Mouse (Mus musculus): ENCODE results near the gene Specc1l. TPM values are rescaled to one million over a fixed set of nuclear protein-coding genes. Genes with fewer than 3 reads are reported as not detected.

Gene Specc1l
- polyA plus RNA-seq, 1 experiment from 2014 or later, result 9.2 TPM

DNA sequence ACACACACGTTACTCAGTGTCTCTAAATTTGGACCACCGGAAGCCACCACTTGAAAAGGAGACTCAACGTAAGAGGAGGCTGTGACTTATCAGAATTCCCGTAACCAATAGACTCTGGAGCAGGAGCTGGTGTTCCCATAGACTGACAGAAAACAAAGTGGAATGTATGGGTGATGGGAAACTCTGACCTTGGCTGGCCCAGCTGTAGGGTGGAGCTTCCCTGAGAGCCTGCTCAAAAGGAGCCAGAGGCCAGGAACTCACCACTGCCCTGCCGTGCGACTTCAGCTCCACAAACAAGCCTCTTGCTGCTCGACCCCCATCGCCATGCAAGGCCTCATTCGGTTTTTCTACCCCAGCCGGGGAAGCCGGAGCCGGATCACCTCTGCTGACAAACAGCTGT, 38.2 kb upstream of the Specc1l start:
- no peak overlapping the region; the same call in 1 of the 2 replicates for H3K27ac ChIP-seq (replicated peaks)
- H3K9me3 ChIP-seq (ENCODE audit: control insufficient read depth, low read length), result no peaks in the 10 kb centered on the region
- ATAC-seq (ENCODE audit: low FRiP score, low TSS enrichment) (0 out of 2 replicates have a peak, but pooled peaks have one; percentile 3), DNase-seq (ENCODE audit: low spot score) (no peak)
- no peak overlapping the region for H3K4me3 ChIP-seq (ENCODE audit: low read depth, low read length)
- peak overlapping the region; percentile 20; the same call in 1 of the 2 replicates for H3K4me2 ChIP-seq (replicated peaks; ENCODE audit: low read depth)
- no peaks in the 10 kb centered on the region for H3K4me1 ChIP-seq (replicated peaks; ENCODE audit: control insufficient read depth, insufficient read depth)
- no peak for TF ChIP-seq CTCF (IDR thresholded peaks at IDR 0.05; ENCODE audit: low read depth)
- TF ChIP-seq EP300 (optimal IDR thresholded peaks at IDR 0.05), result no peak
- H3K36me3 ChIP-seq (ENCODE audit: control insufficient read depth, insufficient read depth, low read length), result peaks cover 18% of the 10 kb centered on the region; the same call in 1 of the 2 replicates
- H3K9ac ChIP-seq (ENCODE audit: low read length), result no peak overlapping the region
- WGBS, result 66% methylated on average over 12 of the region's 12 CpGs
- H3K27me3 ChIP-seq (ENCODE audit: control insufficient read depth, insufficient read depth, low read length), result no peaks in the 10 kb centered on the region

DNA sequence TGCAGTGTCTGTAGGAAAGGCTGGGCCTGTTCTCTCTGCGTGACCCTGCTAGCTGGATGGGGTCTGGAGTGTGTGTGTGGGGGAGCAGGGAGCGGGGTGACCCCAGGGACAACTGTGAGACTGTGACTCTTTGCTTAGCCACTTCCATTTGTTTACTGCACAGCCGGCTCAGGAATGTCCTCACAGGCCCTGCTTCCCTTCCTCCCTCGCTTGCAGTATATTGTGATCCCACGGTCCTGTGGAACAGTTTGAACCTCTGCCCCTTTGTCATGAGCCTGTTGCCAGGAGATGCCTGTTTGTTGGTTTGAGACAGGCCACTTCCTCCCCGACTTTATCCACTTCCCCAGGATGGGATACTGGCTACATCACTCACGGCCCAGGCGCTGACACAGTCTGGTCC, 35.4 kb upstream of the Specc1l start:
- DNase-seq (ENCODE audit: low spot score), result no peak
- no peak overlapping the region for H3K27ac ChIP-seq (replicated peaks)
- WGBS, result 59% methylated on average over 8 of the region's 8 CpGs
- no peaks in the 10 kb centered on the region for H3K4me1 ChIP-seq (replicated peaks; ENCODE audit: control insufficient read depth, insufficient read depth)
- H3K9me3 ChIP-seq (ENCODE audit: control insufficient read depth, low read length), result no peaks in the 10 kb centered on the region
- peaks cover 36% of the 10 kb centered on the region for H3K36me3 ChIP-seq (ENCODE audit: control insufficient read depth, insufficient read depth, low read length)
- no peak for TF ChIP-seq CTCF (IDR thresholded peaks at IDR 0.05; ENCODE audit: low read depth)
- no peak for TF ChIP-seq EP300 (optimal IDR thresholded peaks at IDR 0.05)
- no peak; the same call in 1 of the 2 replicates for ATAC-seq (ENCODE audit: low FRiP score, low TSS enrichment)
- H3K27me3 ChIP-seq (ENCODE audit: control insufficient read depth, insufficient read depth, low read length), result no peaks in the 10 kb centered on the region
- H3K4me2 ChIP-seq (replicated peaks; ENCODE audit: low read depth), result no peak overlapping the region
- H3K4me3 ChIP-seq (ENCODE audit: low read depth, low read length), result no peak overlapping the region
- no peak overlapping the region for H3K9ac ChIP-seq (ENCODE audit: low read length)

DNA sequence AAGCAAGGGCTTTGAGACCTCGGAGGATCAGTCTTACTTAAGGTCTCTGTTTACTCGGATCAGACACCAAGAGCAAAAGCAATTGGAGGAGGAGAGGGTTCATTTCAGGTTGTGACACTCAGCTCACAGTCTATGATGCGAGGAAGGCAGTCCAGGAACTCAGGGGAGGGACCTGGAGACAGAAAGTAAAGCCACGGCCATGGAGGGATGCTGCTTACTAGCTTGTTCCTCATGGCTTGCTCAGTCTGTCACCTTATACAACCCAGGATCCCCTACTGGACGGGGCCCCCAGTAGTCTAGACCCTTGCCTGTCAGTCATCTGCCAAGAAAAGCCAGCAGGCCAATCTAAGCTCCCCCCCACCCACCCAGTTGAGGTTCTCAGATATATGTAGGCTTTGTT, 33.0 kb upstream of the Specc1l start:
- Histone ChIP-seq H3K36me3 (ENCODE audit: control insufficient read depth, insufficient read depth, low read length) (peaks cover 37% of the 10 kb centered on the region), H3K9ac (ENCODE audit: low read length) (no peak overlapping the region), H3K4me3 (ENCODE audit: low read depth, low read length) (no peak overlapping the region), H3K9me3 (ENCODE audit: control insufficient read depth, low read length) (no peaks in the 10 kb centered on the region), H3K27ac (replicated peaks) (no peak overlapping the region), H3K4me2 (replicated peaks; ENCODE audit: low read depth) (no peak overlapping the region), H3K27me3 (ENCODE audit: control insufficient read depth, insufficient read depth, low read length) (no peaks in the 10 kb centered on the region), H3K4me1 (replicated peaks; ENCODE audit: control insufficient read depth, insufficient read depth) (no peaks in the 10 kb centered on the region)
- ATAC-seq (ENCODE audit: low FRiP score, low TSS enrichment) (no peak), DNase-seq (ENCODE audit: low spot score) (no peak)
- TF ChIP-seq EP300 (optimal IDR thresholded peaks at IDR 0.05) (no peak), CTCF (IDR thresholded peaks at IDR 0.05; ENCODE audit: low read depth) (no peak)
- WGBS, result 86% methylated on average over 5 of the region's 5 CpGs

DNA sequence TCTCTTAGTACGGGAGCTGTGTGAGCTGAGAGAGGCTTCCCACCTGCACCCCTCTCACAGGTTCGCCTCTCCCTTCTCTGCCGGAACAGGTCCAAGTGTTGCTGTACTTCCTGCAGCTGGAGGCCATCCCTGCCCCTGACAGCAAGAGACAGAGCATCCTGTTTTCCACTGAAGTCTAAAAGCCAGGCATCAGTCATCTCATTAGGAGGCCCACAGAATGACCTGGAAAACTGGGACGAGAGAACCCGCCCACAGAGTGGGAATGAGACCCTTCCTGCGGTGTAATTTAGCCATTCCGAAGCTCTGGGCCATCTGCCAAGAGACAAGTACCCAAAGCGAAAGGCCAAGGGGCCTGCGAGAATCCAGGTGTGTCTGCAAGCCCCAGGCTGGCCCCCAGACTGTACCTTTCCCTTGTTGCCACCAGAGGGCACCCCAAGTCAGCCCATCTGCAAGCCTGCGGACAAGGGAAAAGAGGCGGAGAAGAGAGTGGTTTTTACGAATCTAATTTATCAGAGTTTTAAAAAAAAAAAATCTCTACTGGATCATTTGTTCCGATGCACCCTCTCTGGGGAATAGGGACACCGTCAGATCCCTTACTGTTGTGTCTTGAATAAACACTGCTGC, 29.6 kb upstream of the Specc1l start:
- peaks cover 34% of the 10 kb centered on the region for H3K36me3 ChIP-seq (ENCODE audit: control insufficient read depth, insufficient read depth, low read length)
- DNase-seq (ENCODE audit: low spot score) (peak; percentile 77), ATAC-seq (ENCODE audit: low FRiP score, low TSS enrichment) (peak; percentile 62)
- H3K4me2 ChIP-seq (replicated peaks; ENCODE audit: low read depth), result no peak overlapping the region
- no peak overlapping the region for H3K4me3 ChIP-seq (ENCODE audit: low read depth, low read length)
- H3K27me3 ChIP-seq (ENCODE audit: control insufficient read depth, insufficient read depth, low read length), result no peaks in the 10 kb centered on the region
- no peaks in the 10 kb centered on the region for H3K4me1 ChIP-seq (replicated peaks; ENCODE audit: control insufficient read depth, insufficient read depth)
- H3K9me3 ChIP-seq (ENCODE audit: control insufficient read depth, low read length), result no peaks in the 10 kb centered on the region
- no peak overlapping the region for H3K27ac ChIP-seq (replicated peaks)
- TF ChIP-seq CTCF (IDR thresholded peaks at IDR 0.05; ENCODE audit: low read depth), result peak; percentile 94
- TF ChIP-seq EP300 (optimal IDR thresholded peaks at IDR 0.05), result no peak
- WGBS, result 19% methylated on average over 14 of the region's 14 CpGs
- no peak overlapping the region for H3K9ac ChIP-seq (ENCODE audit: low read length)

DNA sequence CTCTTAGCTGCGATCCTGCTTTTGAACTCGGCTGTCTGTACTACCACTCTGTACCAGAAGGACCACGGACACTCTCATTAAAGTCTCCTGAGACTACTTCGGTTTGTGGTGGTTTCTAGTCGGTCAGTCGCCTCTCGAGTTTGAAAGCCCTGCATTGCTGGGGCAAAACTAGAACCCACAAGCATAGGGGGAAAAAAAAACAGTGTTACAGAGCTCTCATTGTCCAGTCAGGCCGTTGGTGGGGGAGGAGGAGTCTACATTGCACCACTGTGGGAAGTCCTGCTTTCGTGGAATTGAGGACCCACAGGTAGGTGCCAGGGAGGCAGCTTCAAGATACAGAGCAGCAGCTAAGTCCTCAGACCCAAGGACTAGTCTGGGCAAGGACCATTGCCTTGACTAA, 27.0 kb upstream of the Specc1l start:
- Histone ChIP-seq H3K4me1 (replicated peaks; ENCODE audit: control insufficient read depth, insufficient read depth) (no peaks in the 10 kb centered on the region), H3K4me3 (ENCODE audit: low read depth, low read length) (no peak overlapping the region), H3K36me3 (ENCODE audit: control insufficient read depth, insufficient read depth, low read length) (peaks cover 10% of the 10 kb centered on the region; the same call in 1 of the 2 replicates), H3K4me2 (replicated peaks; ENCODE audit: low read depth) (no peak overlapping the region), H3K27me3 (ENCODE audit: control insufficient read depth, insufficient read depth, low read length) (no peaks in the 10 kb centered on the region), H3K9ac (ENCODE audit: low read length) (no peak overlapping the region), H3K9me3 (ENCODE audit: control insufficient read depth, low read length) (no peaks in the 10 kb centered on the region), H3K27ac (replicated peaks) (no peak overlapping the region)
- no peak for DNase-seq (ENCODE audit: low spot score)
- ATAC-seq (ENCODE audit: low FRiP score, low TSS enrichment), result no peak
- WGBS, result 89% methylated on average over 9 of the region's 9 CpGs
- no peak for TF ChIP-seq CTCF (IDR thresholded peaks at IDR 0.05; ENCODE audit: low read depth)
- TF ChIP-seq EP300 (optimal IDR thresholded peaks at IDR 0.05), result no peak

DNA sequence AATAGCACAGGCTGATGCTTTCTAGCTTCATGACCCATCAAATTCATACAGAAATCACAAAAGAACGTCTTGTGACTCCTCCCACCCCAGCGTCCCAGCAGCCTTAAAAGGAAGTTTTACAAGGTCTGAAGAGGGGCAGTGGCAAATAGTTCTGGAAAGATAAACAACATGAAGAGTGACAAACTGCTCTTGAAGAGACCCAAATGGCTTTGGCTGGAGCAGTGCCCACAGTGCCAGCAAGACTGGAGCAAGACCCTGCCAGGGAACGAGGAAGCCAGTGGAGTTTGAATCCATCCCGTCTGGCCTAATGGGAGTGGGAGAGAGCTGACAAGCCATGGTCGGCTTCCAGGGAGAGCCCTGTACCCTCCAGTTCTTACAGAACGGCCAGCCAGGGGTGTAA, 25.3 kb upstream of the Specc1l start:
- ATAC-seq (ENCODE audit: low FRiP score, low TSS enrichment) (no peak), DNase-seq (ENCODE audit: low spot score) (no peak)
- Histone ChIP-seq H3K4me2 (replicated peaks; ENCODE audit: low read depth) (no peak overlapping the region), H3K9ac (ENCODE audit: low read length) (no peak overlapping the region), H3K27me3 (ENCODE audit: control insufficient read depth, insufficient read depth, low read length) (no peaks in the 10 kb centered on the region), H3K9me3 (ENCODE audit: control insufficient read depth, low read length) (no peaks in the 10 kb centered on the region), H3K4me1 (replicated peaks; ENCODE audit: control insufficient read depth, insufficient read depth) (no peaks in the 10 kb centered on the region), H3K4me3 (ENCODE audit: low read depth, low read length) (no peak overlapping the region), H3K36me3 (ENCODE audit: control insufficient read depth, insufficient read depth, low read length) (0 out of 2 replicates have a peak, but pooled peaks cover 3% of the 10 kb centered on the region), H3K27ac (replicated peaks) (no peak overlapping the region)
- 28% methylated on average over 6 of the region's 6 CpGs for WGBS
- TF ChIP-seq EP300 (optimal IDR thresholded peaks at IDR 0.05) (no peak), CTCF (IDR thresholded peaks at IDR 0.05; ENCODE audit: low read depth) (no peak)
